Mouse (Mus musculus): Measurements from ENCODE around the gene Pcnx3.

DNA sequence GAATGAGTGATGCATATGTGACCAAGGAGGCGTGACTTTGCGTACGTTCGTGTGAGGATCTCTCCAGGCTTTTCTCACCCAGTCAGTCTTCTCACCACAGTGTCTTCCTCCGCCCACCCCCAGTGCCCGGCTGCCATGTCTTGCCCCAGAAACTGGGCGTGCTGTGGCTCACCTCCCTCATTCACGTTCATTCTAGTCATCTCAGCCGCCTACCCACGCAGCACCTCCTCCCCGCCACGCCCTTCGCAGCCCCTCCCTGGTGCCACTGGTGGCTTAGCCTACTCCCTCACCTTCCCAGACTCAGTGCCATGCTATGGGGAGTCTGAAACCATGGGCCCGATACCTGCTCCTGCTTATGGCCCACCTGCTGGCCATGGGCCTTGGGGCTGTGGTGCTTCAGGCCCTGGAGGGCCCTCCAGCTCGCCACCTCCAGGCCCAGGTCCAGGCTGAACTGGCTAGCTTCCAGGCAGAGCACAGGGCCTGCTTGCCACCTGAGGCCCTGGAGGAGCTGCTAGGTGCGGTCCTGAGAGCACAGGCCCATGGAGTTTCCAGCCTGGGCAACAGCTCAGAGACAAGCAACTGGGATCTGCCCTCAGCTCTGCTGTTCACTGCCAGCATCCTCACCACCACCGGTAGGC, 15.6 kb upstream of the Pcnx3 start, which contains the start of gene Kcnk7:
- TF ChIP-seq POLR2A (IDR thresholded peaks at IDR 0.05; ENCODE audit: low read depth, low read length) (no peak), CTCF (conservative IDR thresholded peaks at IDR 0.05; ENCODE audit: insufficient read depth, insufficient read length, low read depth, low read length) (no peak)

Data from kidney, adult 2 months (tissue).